Mouse (Mus musculus): ENCODE data around the gene Spata13.

DNA sequence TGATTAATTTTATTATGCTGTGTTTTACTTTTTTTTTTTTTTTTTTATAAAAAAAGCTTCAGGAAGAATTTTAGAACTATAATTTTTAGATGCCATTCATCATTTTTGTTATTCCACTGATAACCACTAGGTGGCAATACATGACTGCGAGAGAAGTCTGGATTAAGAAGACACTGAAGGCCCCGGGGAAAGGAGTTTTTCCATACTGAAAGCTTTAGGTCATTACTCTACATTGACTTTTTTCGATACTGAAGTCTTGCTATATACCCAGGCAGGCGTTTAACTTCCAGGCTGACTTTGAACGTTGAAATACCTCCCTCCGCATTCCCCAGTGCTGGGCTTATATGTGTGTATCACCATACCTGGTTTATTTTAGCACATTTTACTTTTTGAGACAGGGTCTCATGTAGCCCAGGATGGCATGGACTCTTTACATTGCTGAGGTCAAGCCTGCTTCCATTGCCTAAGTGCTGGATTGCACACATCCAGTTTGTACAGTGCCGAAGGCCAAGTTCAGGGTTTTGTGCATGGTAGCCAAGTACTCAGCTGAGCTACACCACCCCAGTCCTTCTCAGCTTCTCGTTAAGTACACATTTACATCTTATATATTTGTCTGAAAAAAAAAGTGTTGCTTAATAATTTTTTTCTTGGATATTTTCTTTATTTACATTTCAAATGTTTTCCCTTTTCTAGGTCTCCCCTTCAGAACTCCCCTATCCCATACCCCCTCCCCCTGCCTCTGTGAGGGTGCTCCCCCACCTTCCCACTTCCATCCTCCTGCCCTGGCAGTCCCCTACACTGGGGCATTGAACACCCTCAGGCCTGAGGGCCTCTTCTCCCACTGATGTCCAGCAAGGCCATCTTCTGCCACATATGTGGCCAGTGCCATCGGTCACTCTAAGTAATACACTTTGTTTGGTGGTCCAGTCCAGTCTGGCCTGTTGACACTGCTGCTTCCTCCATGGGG lies 166.2 kb downstream of the Spata13 start:
- TF ChIP-seq CTCF (IDR thresholded peaks at IDR 0.05; ENCODE audit: low read depth, low read length) (no peak), POLR2AphosphoS5 (IDR thresholded peaks at IDR 0.05; ENCODE audit: insufficient replicate concordance, low read depth, low read length) (no peak)
